Mouse (Mus musculus) lung, embryonic 14.5 days (tissue): ENCODE measurements around the gene Timm13. TPM values are rescaled to one million over a fixed set of nuclear protein-coding genes. Genes with fewer than 3 reads are reported as not detected.
A peak's percentile ranks its signal among the peaks of the same experiment; 100 is the strongest.

Source experiments
- ATAC-seq: fragments of 200-750 bp; cut with Nextera tagmentation; 2 replicates; pipeline ENCODE4 v1.8.0; 2017; ENCODE audit warnings: mild to moderate bottlenecking, moderate TSS enrichment, moderate library complexity; ENCODE audit not compliant: insufficient read depth
- DNase-seq: peaks from one replicate; pipeline ENCODE4 v3.0.0-alpha.2; 2015
- H3K27ac ChIP-seq: fragments of 300-500 bp; sonication (generic); 2 replicates; pipeline ENCODE4 v1.5.1; 2014; ENCODE audit warnings: low read depth, mild to moderate bottlenecking, moderate library complexity
- H3K27me3 ChIP-seq: fragments of 300-500 bp; sonication (generic); 2 replicates; pipeline ENCODE4 v1.6.1; 2014; ENCODE audit warnings: low read length, control low read depth; ENCODE audit not compliant: insufficient read depth
- H3K36me3 ChIP-seq: fragments of 300-500 bp; sonication (generic); 2 replicates; pipeline ENCODE4 v1.6.1; 2014; ENCODE audit warnings: control low read depth; ENCODE audit not compliant: insufficient read depth
- H3K4me1 ChIP-seq: fragments of 300-500 bp; sonication (generic); 2 replicates; pipeline ENCODE4 v1.6.1; 2014; ENCODE audit warnings: antibody characterized with exemption, control low read depth; ENCODE audit not compliant: insufficient read depth
- H3K4me2 ChIP-seq: fragments of 300-500 bp; sonication (generic); 2 replicates; pipeline ENCODE4 v1.6.1; 2014; ENCODE audit warnings: mild to moderate bottlenecking
- H3K4me3 ChIP-seq: fragments of 300-500 bp; sonication (generic); 2 replicates; pipeline ENCODE4 v1.5.1; 2014; ENCODE audit warnings: low read depth, low read length
- H3K9ac ChIP-seq: fragments of 300-500 bp; sonication (generic); 2 replicates; pipeline ENCODE4 v1.6.1; 2014
- H3K9me3 ChIP-seq: fragments of 300-500 bp; sonication (generic); 2 replicates; pipeline ENCODE4 v1.6.1; 2016; ENCODE audit warnings: low read depth, low read length, control low read depth
- CTCF ChIP-seq: IDR thresholded peaks from 2 replicates; pipeline ENCODE4 v1.5.1; 2016; ENCODE audit warnings: antibody characterized with exemption, low read depth
- WGBS: fragments of 180-500 bp; shearing (Covaris S2); extraction: QIAGEN DNeasy Blood & Tissue Kit; methylation state at CpG from one replicate; pipeline ENCODE4 v1.1.7; 2014; 5-methylcytosine and 5-hydroxymethylcytosine counted together
- polyA plus RNA-seq: library from polyadenylated mRNA; unstranded; fragments of >200 nt; fragmentation: Nextera tagmentation; extraction: Ambion mirVana; gene quantifications from 2 replicates; pipeline ENCODE4 v1.2.1, GENCODE M21; 2014

Timm13 gene
- polyA plus RNA-seq: 315 and 321 TPM in 2 replicates

- H3K4me3 ChIP-seq: peak within 1 kb of the TSS; percentile 91
- H3K4me1 ChIP-seq: peaks cover 8% of the 10 kb centered on the region
- H3K27ac ChIP-seq: peak within 1 kb of the TSS; percentile 73
- H3K4me2 ChIP-seq: peak within 1 kb of the TSS; percentile 80
- no peak for TF ChIP-seq CTCF
- no peaks in the 10 kb centered on the region for H3K9me3 ChIP-seq
- peak; percentile 95 for ATAC-seq
- DNase-seq: peak; percentile 100
- no peaks in the 10 kb centered on the region for H3K27me3 ChIP-seq
- WGBS: under 1% methylated on average over 72 of the region's 72 CpGs
- peak within 1 kb of the TSS; percentile 77 for H3K9ac ChIP-seq
- peaks cover 54% of the 10 kb centered on the region for H3K36me3 ChIP-seq
These were observed at the start of gene Timm13 for GRCm38 (mm10) chr10:80900318-80901247. Gene Timm13, minus strand, starts transcription at chr10:80900969.

- no peaks in the 10 kb centered on the region for H3K27me3 ChIP-seq
- no peak for DNase-seq
- H3K9me3 ChIP-seq: no peaks in the 10 kb centered on the region
- TF ChIP-seq CTCF: no peak
- no peak overlapping the region for H3K9ac ChIP-seq
- ATAC-seq: no peak
- H3K4me3 ChIP-seq: no peak overlapping the region
- peaks cover 15% of the 10 kb centered on the region; the same call in 1 of the 2 replicates for H3K4me1 ChIP-seq
- 26% methylated on average over 5 of the region's 5 CpGs for WGBS
- no peaks in the 10 kb centered on the region for H3K36me3 ChIP-seq
- no peak overlapping the region for H3K27ac ChIP-seq
- H3K4me2 ChIP-seq: no peak overlapping the region
These were observed 49.5 kb upstream of the Timm13 start for GRCm38 (mm10) chr10:80950314-80950713.

DNA sequence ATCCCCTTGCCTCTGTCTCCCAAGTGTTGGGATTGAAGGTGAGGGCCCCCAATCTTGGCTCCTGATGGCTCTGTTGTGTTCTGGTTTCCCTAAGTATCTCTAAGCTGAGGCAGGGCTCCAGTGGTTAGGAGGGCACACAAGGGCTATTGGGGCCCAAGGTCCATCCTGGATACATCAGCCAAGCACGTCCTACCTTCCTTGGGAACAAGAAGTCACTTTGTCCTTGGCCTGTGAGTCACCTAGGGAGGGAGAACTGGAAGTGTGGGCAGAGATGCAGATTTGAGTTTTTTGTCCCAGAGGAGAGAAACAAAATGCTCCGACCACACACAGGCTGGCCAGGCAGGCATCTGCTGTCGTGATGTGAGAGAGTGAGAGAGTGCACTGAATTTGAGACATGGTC is 48.3 kb upstream of the Timm13 start:
- Histone ChIP-seq H3K27me3 (no peaks in the 10 kb centered on the region), H3K36me3 (no peaks in the 10 kb centered on the region), H3K27ac (no peak overlapping the region), H3K9me3 (no peaks in the 10 kb centered on the region), H3K4me3 (no peak overlapping the region), H3K9ac (no peak overlapping the region), H3K4me2 (no peak overlapping the region), H3K4me1 (peaks cover 15% of the 10 kb centered on the region; the same call in 1 of the 2 replicates)
- ATAC-seq (no peak), DNase-seq (no peak)
- 69% methylated on average over 3 of the region's 3 CpGs for WGBS
- TF ChIP-seq CTCF: no peak

DNA sequence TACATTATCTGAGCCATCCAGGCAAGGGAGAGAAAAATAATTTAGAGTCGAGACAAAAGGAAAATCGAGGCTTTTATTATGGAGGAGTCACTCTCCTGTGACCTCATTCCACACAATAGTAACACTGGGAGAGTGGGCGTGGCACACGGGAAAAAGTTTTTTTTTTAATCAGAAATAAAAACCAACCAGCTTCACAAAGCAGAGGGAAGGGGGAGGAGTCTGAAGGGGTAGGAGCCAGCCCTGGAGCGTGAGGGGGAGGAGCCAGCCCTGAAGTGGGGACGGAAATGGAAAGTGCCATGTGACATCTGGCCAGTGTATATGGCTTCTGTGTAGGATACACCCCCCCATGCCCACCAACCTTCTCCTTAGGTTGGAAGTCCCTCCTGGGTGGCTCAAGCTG is 47.8 kb upstream of the Timm13 start:
- H3K4me2 ChIP-seq: no peak overlapping the region
- H3K4me3 ChIP-seq: no peak overlapping the region
- peak overlapping the region; percentile 30; the same call in 1 of the 2 replicates for H3K27ac ChIP-seq
- no peaks in the 10 kb centered on the region for H3K9me3 ChIP-seq
- H3K9ac ChIP-seq: no peak overlapping the region
- TF ChIP-seq CTCF: no peak
- DNase-seq: peak; percentile 74
- H3K4me1 ChIP-seq: peaks cover 15% of the 10 kb centered on the region; the same call in 1 of the 2 replicates
- 30% methylated on average over 6 of the region's 6 CpGs for WGBS
- 0 out of 2 replicates have a peak, but pooled peaks have one; percentile 40 for ATAC-seq
- H3K36me3 ChIP-seq: no peaks in the 10 kb centered on the region
- H3K27me3 ChIP-seq: no peaks in the 10 kb centered on the region

DNA sequence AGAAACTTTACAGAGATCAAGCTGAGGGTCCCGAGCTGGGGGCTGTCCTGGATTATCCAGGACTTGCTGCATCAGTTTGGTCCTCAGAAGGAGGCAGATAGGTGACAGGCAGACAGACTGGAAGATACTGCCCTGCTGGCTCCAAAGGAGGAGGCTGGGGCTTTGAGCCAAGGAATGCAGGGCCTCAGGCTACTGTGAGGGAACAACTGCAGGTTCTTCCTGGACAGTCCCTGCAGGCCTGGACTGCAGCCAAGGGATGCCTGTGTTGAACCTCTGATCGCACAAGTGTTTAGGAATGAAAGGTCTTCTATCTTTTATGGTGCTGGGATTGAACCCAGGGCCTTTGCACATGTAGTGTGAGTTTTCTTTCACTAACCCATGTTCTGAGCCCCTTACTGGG is 47.0 kb upstream of the Timm13 start:
- peaks cover 15% of the 10 kb centered on the region; the same call in 1 of the 2 replicates for H3K4me1 ChIP-seq
- H3K4me2 ChIP-seq: no peak overlapping the region
- 10% methylated on average over 2 of the region's 2 CpGs for WGBS
- ATAC-seq: peak; percentile 39; the same call in 1 of the 2 replicates
- no peaks in the 10 kb centered on the region for H3K9me3 ChIP-seq
- peak overlapping the region; percentile 16; the same call in 1 of the 2 replicates for H3K9ac ChIP-seq
- no peak for TF ChIP-seq CTCF
- peak; percentile 81 for DNase-seq
- H3K36me3 ChIP-seq: no peaks in the 10 kb centered on the region
- no peaks in the 10 kb centered on the region for H3K27me3 ChIP-seq
- no peak overlapping the region for H3K4me3 ChIP-seq
- peak overlapping the region; percentile 50; the same call in 1 of the 2 replicates for H3K27ac ChIP-seq

- Histone ChIP-seq H3K36me3 (no peaks in the 10 kb centered on the region), H3K4me1 (peaks cover 15% of the 10 kb centered on the region; the same call in 1 of the 2 replicates), H3K27ac (no peak overlapping the region), H3K4me2 (no peak overlapping the region), H3K9me3 (no peaks in the 10 kb centered on the region), H3K9ac (peak overlapping the region; percentile 16; the same call in 1 of the 2 replicates), H3K4me3 (no peak overlapping the region), H3K27me3 (no peaks in the 10 kb centered on the region)
- ATAC-seq (no peak), DNase-seq (no peak)
- peak; percentile 64 for TF ChIP-seq CTCF
- 58% methylated on average over 14 of the region's 14 CpGs for WGBS
These were observed 46.1 kb upstream of the Timm13 start for GRCm38 (mm10) chr10:80946684-80947437.
